Mouse (Mus musculus) kidney, adult 8-10 months (tissue): ENCODE results near the gene Dus1l.
A peak's percentile ranks its signal among the peaks of the same experiment; 100 is the strongest.
"Not testable (repeated sequence)": the region's sequence is repeated elsewhere in the genome, so short reads cannot be mapped to it uniquely, and the experiment has no call there.

Experiments
- DNase-seq, 2 experiments: peaks; one replicate each; pipeline ENCODE4 v3.0.0; 2022

The Dus1l gene

DNA sequence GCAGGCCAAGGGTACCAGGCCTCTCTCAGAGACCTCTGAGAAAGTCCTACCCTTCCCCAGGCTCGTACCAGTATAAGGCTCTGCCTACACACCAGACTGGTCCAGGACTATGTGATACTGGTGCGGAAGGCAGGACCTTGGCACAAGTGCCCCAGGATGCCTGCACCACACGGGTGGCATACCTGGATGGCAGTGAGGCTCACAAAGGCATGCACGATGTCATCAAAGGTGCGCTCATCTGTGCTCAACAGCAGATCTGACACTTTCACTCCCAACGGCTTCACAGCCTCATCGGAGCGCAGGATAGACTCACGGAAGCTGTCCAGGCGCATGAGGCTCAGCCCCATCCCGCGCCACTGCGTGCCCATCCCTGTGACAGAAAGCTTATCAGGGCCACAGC, 22.0 kb upstream of the Dus1l start:
- DNase-seq = no peak

DNA sequence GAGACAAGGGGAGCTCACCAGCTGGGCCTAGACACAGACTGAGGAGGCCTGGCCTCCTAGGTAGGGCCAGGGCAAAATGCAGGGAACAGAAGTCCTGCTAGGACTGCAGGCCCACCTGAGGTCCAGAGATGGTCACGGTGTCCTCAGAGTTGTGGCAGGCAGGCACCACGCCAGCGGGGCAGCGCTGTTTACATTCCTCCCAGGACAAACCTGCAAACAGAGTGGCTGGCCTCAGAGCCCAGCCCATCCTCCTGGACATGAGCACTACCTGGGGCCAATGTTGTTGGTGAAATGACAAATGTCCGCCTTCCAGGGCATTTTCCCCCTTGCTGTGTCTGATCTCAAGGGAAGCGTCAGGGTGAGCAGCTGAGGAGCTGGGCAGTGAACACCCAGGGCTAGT, 21.2 kb upstream of the Dus1l start:
- no peak for DNase-seq

DNA sequence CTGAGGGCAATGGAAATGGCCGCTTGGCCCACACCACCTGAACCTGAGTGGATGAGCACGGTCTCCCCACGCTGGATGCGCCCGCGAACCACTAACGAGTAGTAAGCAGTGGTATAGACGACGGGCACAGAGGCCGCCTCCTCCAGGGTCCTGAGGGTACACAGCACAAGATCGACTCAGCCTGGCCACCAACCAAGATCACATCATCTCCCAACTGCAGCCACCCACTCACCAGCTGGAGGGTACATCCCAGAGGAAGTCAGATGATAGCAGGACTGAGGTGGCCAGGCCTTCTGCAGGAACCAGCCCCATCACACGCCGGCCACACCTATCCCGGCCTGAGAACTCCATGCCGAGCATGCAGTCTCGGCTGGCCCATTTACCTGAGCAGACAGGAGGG, 15.9 kb upstream of the Dus1l start:
- DNase-seq = no peak

DNA sequence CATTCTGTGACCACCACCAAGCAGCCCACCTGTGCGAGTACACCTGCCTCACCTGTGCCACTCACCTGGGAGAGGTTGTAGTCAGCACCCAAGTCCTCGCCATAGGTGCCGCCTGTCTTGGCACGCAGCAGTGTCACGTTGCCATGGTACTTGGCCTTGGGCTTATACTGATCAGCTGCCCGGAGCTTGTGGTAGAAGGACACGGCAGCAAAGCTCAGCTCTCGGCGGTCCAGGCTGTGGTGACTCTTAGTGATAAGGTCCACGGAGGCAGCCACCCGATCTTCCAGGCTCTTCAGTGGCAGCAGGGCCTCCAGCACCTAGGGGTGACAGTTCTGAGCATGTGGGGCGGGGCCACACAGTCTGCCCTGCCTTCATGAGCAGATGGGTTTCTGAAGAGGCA, 11.8 kb upstream of the Dus1l start:
- DNase-seq = no peak

DNA sequence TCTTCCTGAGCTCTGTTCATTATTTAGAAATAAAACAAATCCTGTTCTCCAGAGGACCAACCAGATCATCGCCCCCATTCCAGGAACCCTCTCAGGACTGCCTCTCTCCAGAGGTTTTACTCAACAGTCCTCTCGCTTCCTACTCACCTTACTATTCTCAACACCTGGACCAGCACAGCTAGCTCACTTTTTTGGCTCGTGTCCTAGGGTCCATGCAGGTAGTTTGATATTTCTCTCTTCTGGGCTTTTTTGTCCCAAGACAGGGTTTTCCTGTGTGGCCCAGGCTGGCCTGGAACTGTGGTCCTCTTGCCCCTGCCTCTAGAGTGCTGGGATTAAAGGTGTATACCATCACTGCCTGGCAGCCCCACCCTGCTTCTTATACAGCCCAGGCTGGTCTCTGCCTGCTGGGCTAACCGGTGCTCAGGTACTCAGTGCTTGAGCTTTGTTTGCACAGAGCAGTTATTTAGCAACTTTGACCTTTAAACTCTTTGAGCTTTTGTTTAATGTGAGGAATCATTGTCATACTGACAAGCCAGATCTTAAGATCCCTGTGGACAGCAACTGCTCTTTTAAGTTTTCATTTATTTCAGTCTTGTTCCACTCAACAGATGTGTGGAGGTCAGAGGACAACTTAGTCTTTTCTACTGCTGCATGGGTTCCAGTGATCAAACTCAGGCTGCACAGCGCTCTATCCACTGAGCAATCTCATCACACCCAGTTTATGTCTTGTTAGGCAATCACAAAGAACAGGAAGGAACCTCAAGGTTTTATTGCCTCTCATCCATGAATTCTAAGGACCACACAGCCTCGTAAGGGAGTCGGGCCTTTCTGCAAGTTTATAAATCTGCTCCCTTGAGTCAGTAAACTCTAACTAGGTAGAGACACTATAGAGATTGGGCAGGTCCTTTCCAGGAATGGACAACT, 9.4 kb upstream of the Dus1l start:
- DNase-seq = no peak

DNA sequence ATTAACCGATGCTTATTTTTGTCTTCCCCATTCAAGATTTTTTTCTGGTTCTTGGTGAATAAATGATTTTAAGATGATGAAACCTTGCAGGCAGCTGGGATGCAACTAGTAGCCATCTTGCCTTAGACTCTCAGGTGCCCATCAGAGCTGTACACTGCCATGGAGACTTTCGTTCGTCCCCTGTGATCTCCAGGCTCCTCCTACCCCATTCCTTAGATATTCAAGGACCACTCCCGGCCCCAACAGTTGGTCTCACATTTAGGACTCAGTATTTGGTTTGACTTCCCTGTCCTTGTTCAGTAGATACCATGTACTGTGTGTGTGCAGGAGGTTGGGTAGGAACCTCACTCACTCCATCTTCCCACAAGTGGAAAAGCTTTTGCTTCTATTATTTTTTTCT, 8.6 kb upstream of the Dus1l start:
- no peak for DNase-seq

DNA sequence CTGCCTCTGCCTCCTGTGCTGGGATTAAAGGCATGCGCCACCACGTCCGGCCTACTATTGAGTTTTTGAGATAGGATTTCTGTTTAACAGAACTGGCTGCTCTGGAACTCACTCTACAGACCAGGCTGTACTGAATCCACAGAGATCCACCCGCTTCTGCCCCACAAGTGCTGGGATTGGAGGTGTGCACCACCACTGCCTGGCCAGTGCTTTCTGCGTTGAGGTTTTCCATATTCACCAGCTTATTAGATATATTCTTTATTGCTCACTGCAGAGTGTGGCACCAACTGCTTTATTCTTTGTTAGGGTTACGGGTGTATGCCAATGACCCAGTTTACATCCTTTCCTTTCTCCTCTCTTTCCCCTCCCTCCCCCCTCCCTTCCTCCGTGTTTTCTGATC, 8.1 kb upstream of the Dus1l start:
- DNase-seq = no peak

DNA sequence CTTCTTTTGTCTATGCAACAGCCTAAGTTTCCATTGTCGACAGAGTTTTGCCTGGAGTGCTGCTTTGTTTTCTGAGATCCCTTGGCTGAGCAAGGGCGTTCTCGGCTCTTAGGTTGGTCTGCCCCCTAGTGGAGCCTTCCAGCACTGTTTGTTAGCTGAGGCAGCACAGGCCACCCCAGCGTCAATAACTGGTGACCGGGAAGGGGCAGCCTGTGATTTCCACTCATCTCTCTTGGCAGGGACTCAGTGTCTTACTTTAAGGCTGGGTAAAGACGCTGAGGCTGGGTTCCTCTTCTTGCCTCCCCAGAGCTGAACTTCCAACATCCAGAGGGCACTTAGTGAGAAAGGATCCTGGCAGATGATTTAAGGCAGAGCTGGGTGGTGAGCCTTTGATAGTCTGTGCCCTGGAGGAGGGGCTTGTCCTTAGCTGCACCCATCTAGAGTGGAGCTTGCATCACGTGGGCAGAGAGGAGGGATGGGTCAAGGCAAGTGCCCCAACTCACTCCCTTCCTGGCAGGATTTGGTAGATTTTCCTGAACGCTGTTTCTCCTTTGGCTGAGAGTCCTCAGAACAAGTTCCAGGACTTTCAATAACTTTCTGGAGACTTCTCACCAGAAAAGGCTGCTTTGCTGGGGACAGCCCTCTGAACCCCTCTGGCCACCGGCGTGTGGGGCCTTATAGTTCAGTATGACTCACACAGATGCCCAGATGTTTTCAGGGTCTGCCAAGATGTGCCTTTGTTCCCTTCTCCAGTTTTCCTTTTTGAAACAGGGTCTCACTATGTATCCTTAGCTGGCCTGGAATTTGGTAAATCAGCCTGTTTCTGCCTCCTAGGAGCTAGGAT, 4.1 kb upstream of the Dus1l start:
- DNase-seq = peak; percentile 85 to 93

DNA sequence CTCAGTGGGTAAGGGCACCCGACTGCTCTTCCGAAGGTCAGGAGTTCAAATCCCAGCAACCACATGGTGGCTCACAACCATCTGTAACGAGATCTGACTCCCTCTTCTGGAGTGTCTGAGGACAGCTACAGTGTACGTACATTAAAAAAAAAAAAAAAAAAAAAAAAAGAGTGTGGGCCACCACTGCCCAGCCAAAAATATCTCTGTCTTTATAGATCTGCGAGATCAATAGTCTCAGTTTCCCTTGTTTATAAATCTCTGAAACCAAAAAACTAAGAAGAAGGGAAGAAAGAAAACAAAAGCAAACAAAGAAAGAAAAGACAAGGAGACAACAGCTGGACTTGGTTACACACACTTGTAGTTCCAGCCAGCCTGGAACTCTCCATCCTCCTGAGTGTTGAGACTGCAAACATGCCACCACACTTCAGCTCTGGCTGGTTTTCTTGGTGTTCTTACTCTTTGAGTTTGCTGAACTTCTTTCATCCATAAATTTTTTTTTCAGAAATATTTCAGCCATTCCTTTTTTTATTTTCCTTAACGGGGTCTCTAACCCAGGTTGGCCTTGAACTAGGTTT, 3.2 kb upstream of the Dus1l start:
- DNase-seq = no peak

DNA sequence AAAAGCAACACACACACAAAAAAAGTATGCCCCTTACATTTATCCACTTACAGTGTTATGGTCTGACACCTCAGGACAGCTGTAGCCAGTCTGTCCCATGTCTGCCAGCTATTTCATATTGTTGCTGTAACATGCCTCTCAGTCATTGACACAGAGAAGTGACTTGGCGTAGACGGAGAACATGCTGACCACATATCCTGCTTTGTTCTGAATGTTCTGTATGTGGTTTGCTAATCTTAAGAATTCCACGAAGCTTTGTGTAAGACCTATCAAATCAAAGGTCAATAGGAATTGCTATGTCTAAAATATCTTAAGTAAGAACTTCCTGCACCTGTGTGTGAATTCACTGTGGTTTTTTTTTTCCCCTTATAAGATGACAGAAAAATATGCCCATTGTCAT, 2.0 kb upstream of the Dus1l start:
- no peak for DNase-seq

DNA sequence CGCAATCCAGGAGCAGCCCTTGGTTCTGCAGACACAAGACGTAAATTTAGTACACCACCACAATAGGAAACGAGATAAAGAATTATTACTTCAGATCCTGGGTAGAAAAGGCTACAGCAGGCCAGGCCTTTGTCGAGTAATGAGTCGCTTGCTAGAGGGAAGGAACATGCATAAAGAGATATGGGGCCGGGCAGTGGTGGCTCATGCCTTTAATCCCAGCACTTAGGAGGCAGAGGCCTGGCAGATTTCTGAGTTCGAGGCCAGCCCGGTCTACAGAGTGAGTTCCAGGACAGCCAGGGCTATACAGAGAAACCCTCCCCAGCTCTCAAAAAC, 377 bp upstream of the Dus1l start:
- no peak for DNase-seq

DNA sequence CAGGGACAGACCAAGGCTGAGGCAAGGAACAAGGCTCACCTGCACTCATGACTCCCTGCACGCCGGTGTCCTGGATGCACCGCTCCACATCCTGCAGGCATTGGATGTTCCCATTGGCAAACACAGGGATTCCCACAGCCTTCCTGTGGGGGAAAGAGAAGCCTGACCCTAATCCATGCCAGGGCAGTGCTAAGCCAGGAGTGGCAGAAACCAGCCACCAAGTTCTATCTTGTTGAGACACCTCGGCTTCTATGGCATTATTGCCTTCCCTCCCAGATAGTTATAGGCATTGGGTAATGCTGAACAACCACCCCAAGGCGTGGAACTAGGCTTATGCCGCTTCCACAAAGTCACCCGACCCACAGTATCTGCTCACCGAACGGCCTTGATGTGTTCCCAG, 3.6 kb downstream of the Dus1l start:
- DNase-seq = no peak

DNA sequence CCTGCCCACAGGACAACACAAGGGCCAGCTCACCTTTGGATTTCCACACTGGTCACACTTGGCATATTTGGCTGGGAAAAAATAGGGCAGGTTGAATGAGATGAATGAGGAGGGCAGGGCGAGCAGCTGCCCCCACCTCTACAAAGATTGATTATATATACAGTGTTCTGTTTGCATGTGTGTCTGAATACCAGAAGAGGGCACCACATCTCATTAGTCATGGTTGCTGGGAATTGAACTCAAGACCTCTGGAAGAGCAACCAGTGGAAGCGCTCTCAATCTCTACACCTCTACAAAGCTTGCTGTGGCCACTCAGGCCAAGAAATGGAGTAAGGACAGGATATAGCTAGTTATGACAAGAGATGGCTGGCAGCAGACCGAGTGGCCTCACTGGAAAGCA, 6.4 kb downstream of the Dus1l start:
- DNase-seq = no peak

DNA sequence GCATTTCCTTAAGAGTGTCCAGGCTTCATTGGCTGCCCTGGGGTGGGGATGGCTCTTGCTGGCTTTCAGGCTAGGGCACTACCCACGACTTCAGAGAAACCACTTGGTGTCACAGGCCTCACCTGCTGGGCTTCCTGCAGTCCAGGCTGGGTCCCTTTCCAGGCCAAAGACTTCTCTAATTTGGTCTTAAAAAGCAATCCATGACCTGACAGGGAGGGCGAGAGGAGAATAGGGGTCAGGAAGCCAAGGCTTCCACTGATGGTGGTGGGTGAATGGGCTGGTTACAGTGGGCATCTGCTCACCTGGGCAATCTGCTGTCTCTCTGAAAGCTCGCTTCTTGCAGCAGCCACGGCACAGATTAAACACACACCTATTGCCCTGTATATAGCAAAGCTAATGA, 6.8 kb downstream of the Dus1l start:
- DNase-seq = no peak

DNA sequence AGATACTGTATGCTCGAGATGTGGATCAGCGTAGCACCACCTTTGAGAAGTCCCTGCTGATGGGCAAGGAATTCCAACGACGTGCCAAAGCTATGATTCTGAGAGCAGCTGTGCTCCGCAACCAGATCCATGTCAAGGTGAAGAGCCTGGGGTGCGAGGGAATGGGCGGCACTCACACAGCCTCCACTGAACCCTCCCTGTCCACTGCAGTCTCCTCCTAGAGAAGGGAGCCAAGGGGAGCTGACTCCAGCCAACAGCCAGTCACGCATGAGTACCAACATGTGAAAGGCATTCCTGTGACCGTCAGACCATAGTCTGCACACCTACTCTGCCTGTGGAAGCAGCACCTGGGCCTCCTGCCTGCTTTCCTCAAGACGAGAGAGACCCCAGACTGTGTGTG, 7.7 kb downstream of the Dus1l start:
- peak; percentile 55 to 57 for DNase-seq

DNA sequence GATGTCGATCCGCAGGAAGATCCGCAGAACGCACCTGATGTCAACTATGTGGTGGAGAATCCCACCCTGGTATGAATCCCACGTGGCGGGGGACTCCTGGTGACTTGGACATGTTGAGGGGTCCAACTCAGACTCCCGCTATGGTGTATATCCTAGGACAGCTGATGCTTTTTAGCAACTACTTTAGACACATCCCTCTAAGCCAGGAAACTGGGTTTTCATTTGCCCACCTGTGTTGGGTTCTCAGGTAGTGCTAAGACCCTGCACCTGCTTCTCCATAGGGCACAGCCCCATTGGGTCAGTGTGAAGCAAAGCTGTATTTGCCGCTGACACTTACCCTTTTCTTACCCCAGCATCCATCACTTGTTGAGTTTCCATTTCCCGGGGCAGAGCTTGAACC, 11.1 kb downstream of the Dus1l start:
- DNase-seq = no peak

DNA sequence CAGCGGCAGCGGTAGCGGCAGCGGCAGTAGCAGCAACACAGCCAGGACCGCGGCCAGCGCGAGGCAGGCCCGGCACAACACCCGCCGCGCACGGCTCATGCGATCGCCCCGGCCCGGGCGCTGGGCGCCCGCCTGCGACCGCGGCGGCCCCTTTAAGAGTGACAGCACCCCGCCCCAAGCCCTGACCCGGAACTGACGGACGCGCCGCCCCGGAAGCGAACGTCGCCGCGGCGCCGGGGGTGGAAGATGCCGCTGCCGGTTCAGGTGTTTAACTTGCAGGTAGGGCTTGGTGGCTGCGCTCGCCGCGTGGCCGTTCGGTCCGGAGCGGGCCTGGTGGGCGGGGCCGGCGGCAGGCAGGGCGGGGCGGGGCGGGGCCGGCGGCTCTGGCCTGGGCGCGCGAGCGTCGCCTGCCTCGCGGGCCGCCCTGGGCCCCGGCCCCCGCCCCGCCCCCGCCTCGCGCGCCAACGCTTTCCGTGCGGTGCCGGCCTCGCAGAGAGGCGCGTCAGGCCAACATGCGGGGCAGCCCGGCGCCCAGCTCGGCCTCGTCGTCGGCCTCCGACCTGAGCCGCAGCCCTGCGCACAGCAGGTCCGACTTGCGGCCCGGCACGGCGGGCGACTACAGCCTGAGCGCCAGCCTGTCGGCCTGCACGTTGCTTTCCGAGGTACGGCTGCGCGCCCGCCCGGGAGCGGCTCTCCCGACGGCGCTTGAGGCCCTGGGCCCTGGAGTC, 12.0 kb downstream of the Dus1l start, which contains the start of the genes Rfng and Gps1:
Gene Rfng, minus strand, starts transcription at position 144 of the 728 bp plus-strand sequence.
Gene Gps1, plus strand, starts transcription at position 209 of the 728 bp plus-strand sequence.
- DNase-seq = peak; percentile 74 to 82

DNA sequence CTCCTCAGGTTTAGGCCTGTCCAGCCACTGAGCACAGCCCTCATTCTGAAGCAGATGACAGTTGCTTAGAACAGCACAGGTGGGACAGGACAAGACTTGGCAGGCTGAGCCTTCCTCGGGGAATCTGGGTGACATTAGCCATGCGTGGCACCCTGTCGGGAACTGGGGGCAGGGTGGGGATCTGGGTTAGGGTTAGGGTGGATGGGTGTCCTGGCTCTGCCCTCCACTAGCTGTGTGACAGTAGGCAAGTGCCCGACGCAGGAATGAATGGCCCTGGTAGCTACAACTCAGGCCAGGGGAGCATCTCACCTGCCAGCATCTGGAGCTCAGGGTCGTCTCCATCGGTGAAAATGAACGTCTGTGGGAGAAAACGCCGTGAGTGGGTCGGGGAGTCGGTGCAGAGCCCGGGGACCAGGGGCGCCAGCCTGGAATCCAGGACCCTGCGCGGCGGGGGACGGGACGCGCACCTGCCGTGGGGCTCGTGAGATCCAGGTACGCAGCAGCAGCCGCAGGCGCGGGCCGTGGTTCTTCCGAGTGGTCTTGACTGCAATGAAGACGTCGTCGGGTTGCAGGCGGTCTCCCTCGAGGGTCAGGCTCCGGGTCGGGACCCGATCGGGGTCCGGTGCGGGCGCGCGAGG, 12.7 kb downstream of the Dus1l start:
- DNase-seq = no peak

DNA sequence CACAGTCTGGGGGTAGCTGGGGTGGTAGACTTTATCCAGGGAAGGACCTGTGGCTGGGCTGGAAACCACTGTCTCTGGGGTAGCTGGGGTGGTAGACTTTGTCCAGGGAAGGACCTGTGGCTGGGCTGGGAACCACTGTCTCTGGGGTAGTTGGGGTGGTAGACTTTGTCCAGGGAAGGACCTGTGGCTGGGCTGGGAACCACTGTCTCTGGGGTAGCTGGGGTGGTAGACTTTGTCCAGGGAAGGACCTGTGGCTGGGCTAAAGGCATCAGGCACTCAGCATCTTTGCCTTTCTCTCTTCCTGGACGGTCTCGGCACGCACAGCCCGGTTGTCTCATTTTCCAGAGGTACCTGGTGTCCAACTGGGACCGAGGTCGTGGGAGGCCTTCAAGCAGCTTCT, 14.8 kb downstream of the Dus1l start:
- not testable (repeated sequence) for DNase-seq

DNA sequence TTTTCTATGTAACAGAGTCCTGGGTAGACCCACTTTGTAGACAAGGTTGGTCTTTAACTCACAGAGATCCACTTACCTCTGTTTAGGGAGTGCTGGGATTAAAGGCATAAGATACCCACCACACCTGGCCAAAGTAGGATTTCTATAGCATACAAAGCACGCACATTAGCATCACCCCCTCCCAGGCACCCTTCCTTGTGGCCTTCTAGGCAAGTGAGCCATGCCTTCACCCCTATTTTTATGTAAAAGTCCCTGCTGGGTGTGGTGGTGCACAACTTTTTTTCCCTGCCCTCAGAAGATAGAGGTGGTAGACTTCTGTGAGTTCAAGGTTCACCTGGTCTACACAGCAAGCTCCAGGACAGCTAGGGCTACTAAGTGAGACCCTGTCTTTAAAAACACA, 16.3 kb downstream of the Dus1l start:
- DNase-seq = no peak

DNA sequence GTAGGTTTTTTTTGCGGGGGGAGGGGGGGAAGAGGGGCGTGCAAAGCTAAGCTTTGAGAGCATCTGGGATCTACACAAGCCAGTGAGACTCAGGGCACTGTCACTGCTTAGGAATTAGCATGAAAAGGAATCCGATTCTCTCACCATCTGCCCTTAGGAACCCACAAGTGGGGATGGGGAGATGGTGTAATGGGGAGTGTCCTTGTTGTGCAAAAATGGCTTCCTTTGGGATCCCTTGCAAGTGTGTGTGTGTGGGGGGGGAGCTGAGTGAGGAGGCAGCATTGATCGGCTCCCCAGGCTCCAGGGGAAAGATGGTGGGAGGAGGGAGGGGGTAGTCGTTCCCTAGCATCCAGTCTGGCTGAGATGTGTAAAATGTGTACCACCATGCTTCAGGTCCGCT, 19.1 kb downstream of the Dus1l start:
- DNase-seq = no peak

DNA sequence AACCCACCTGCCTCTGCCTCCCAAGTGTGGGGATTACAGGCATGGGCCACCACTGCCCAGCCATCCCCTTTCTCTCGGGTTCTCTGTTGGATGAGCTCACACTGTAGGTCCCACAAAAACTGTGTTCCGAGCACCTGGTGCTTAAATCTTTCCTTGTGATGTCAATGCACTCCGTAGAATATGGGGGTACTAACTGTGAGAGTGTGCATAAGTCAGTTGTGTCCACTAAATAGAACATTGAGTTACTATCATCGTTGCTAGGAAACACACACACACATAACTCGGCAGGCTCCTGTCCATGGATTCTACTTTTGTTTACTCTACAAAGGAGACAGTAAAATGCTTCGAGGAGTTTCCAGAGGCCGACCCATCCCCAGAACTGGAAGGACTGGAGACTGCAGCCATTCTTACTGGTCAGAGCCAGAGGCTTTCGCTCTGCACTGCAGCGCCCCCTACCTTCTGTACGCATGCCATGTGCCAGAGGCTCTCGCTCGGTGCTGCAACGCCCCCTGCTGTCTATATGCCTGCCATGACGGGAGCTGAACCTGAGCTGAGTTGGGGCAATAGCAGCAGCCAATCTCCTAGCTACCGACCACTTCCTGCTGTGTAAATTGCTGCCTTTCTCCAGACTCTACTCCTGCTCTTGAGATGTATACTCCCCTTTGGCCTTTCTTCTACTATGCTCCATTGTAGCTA, 20.3 kb downstream of the Dus1l start:
- DNase-seq = peak; percentile 87 to 95
